Mouse (Mus musculus) kidney, postnatal 0 days (tissue): ENCODE results near the gene Tmem209. TPM values are rescaled to one million over a fixed set of nuclear protein-coding genes. Genes with fewer than 3 reads are reported as not detected.

Experiments
- ATAC-seq: fragments of 200-750 bp; cut with Nextera tagmentation; replicated peaks from 2 replicates; pipeline ENCODE4 v1.8.0; 2017; ENCODE audit warnings: low read depth, moderate number of reproducible peaks, moderate TSS enrichment, moderate library complexity; ENCODE audit not compliant: low FRiP score
- DNase-seq: peaks from one replicate; pipeline ENCODE4 v3.0.0-alpha.2; 2016; ENCODE audit warnings: low spot score
- H3K27ac ChIP-seq: fragments of 300-500 bp; sonication (generic); 2 replicates; pipeline ENCODE4 v1.5.1; 2014; ENCODE audit warnings: mild to moderate bottlenecking
- H3K27me3 ChIP-seq: fragments of 300-500 bp; sonication (generic); 2 replicates; pipeline ENCODE4 v1.6.1; 2014; ENCODE audit warnings: low read length, mixed read lengths; ENCODE audit not compliant: insufficient read depth
- H3K36me3 ChIP-seq: fragments of 300-500 bp; sonication (generic); 2 replicates; pipeline ENCODE4 v1.6.1; 2014; ENCODE audit warnings: low read length, mixed read lengths; ENCODE audit not compliant: insufficient read depth
- H3K4me1 ChIP-seq: fragments of 300-500 bp; sonication (generic); replicated peaks from 2 replicates; pipeline ENCODE4 v1.6.1; 2014; ENCODE audit warnings: antibody characterized with exemption, low read length, mixed read lengths; ENCODE audit not compliant: insufficient read depth
- H3K4me2 ChIP-seq: fragments of 300-500 bp; sonication (generic); 2 replicates; pipeline ENCODE4 v1.6.1; 2014; ENCODE audit warnings: mild to moderate bottlenecking, low read length, moderate library complexity, mixed read lengths
- H3K4me3 ChIP-seq: fragments of 300-500 bp; sonication (generic); replicated peaks from 2 replicates; pipeline ENCODE4 v1.5.1; 2014; ENCODE audit warnings: low read depth, low read length
- H3K9ac ChIP-seq: fragments of 300-500 bp; sonication (generic); 2 replicates; pipeline ENCODE4 v1.6.1; 2014; ENCODE audit warnings: low read depth, low read length
- H3K9me3 ChIP-seq: fragments of 300-500 bp; sonication (generic); replicated peaks from 2 replicates; pipeline ENCODE4 v1.6.1; 2016; ENCODE audit warnings: low read length, inconsistent platforms, mixed read lengths
- CTCF ChIP-seq: IDR thresholded peaks from 2 replicates; pipeline ENCODE4 v1.5.1; 2016; ENCODE audit warnings: antibody characterized with exemption, low read depth, mild to moderate bottlenecking, moderate library complexity
- WGBS: fragments of 180-500 bp; shearing (Covaris S2); extraction: QIAGEN DNeasy Blood & Tissue Kit; methylation state at CpG from one replicate; pipeline ENCODE4 v1.1.7; 2014; 5-methylcytosine and 5-hydroxymethylcytosine counted together
- polyA plus RNA-seq: library from polyadenylated mRNA; unstranded; fragments of >200 nt; fragmentation: Nextera tagmentation; extraction: Ambion mirVana; gene quantifications from 2 replicates; pipeline ENCODE4 v1.2.1, GENCODE M21; 2015

The Tmem209 gene
- polyA plus RNA-seq, 1 experiment from 2014 or later: 25.9 TPM

DNA sequence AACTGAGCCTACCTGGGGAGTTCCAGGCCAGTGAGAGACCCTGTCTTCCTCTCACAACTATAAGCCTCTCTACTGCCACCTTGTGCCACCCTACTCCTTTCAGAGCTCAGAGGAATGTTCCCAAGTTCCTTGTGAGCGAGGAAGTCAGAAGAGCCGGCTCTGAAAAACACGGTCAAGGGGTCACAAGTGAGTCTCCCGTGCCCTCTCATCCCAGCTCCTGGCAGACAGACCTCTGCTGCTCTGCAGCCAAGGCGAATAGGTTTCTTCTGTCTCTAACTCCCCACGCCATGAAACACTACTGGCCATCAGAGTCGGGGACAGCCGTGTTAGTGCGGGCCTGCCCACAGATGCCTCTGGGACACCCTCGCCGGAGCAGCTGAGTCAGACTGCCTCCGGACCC is 40.9 kb downstream of the Tmem209 start:
- Histone ChIP-seq H3K9ac (no peak overlapping the region), H3K4me3 (no peak overlapping the region), H3K27me3 (no peaks in the 10 kb centered on the region), H3K9me3 (no peaks in the 10 kb centered on the region), H3K27ac (peak overlapping the region; percentile 44; the same call in 1 of the 2 replicates), H3K4me2 (peak overlapping the region; percentile 32; the same call in 1 of the 2 replicates), H3K4me1 (0 out of 2 replicates have a peak, but pooled peaks cover 11% of the 10 kb centered on the region), H3K36me3 (no peaks in the 10 kb centered on the region)
- TF ChIP-seq CTCF: peak; percentile 75
- ATAC-seq (0 out of 2 replicates have a peak, but pooled peaks have one; percentile 26), DNase-seq (peak; percentile 85)
- WGBS: 48% methylated on average over 12 of the region's 12 CpGs

GRCm38 (mm10) chr6:30468058-30468457 is 41.5 kb downstream of the Tmem209 start:
- Histone ChIP-seq H3K27me3 (no peaks in the 10 kb centered on the region), H3K4me1 (0 out of 2 replicates have a peak, but pooled peaks cover 11% of the 10 kb centered on the region), H3K36me3 (no peaks in the 10 kb centered on the region), H3K9me3 (no peaks in the 10 kb centered on the region), H3K9ac (no peak overlapping the region), H3K27ac (no peak overlapping the region), H3K4me3 (no peak overlapping the region), H3K4me2 (no peak overlapping the region)
- 66% methylated on average over 1 of the region's 1 CpGs for WGBS
- ATAC-seq: no peak
- no peak for DNase-seq
- no peak for TF ChIP-seq CTCF

DNA sequence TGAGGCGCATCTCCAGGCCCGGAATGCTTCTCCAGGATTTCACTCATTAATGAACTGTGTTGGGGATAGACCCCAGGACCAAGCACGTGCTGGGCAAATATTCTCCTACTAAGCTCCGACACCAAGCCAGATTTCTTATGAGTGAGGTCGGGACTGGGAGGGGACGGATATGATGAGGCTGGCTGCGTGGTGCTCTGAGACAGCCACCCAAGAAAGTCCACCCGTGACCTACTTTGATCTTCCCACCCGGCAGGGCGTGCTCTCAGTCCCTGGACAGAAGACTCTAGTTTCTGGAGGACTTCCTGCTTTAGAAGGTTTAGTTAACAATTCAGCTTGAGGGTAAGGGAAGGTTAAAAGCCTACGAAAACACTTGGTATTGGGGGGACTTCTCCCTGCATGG is 44.0 kb downstream of the Tmem209 start:
- Histone ChIP-seq H3K9me3 (no peaks in the 10 kb centered on the region), H3K9ac (no peak overlapping the region), H3K27me3 (no peaks in the 10 kb centered on the region), H3K4me2 (no peak overlapping the region), H3K27ac (no peak overlapping the region), H3K4me3 (no peak overlapping the region), H3K36me3 (no peaks in the 10 kb centered on the region), H3K4me1 (peaks cover 28% of the 10 kb centered on the region; the same call in 1 of the 2 replicates)
- WGBS: 75% methylated on average over 11 of the region's 11 CpGs
- TF ChIP-seq CTCF: no peak
- DNase-seq: no peak
- no peak for ATAC-seq

GRCm38 (mm10) chr6:30462822-30463221 is 46.8 kb downstream of the Tmem209 start:
- peak overlapping the region; percentile 48; the same call in 1 of the 2 replicates for H3K27ac ChIP-seq
- 9% methylated on average over 7 of the region's 7 CpGs for WGBS
- no peak overlapping the region for H3K9ac ChIP-seq
- TF ChIP-seq CTCF: 0 out of 2 replicates have a peak, but pooled peaks have one; percentile 15
- DNase-seq: peak; percentile 60
- no peaks in the 10 kb centered on the region for H3K9me3 ChIP-seq
- ATAC-seq: no peak
- H3K27me3 ChIP-seq: no peaks in the 10 kb centered on the region
- H3K4me2 ChIP-seq: no peak overlapping the region
- no peaks in the 10 kb centered on the region for H3K36me3 ChIP-seq
- H3K4me3 ChIP-seq: no peak overlapping the region
- H3K4me1 ChIP-seq: peaks cover 24% of the 10 kb centered on the region; the same call in 1 of the 2 replicates

- H3K36me3 ChIP-seq: no peaks in the 10 kb centered on the region
- no peak for TF ChIP-seq CTCF
- H3K4me2 ChIP-seq: no peak overlapping the region
- no peaks in the 10 kb centered on the region for H3K9me3 ChIP-seq
- DNase-seq (no peak), ATAC-seq (no peak)
- peaks cover 24% of the 10 kb centered on the region; the same call in 1 of the 2 replicates for H3K4me1 ChIP-seq
- H3K27ac ChIP-seq: peak overlapping the region; percentile 84
- 89% methylated on average over 10 of the region's 13 CpGs for WGBS
- no peak overlapping the region for H3K9ac ChIP-seq
- no peak overlapping the region for H3K4me3 ChIP-seq
- no peaks in the 10 kb centered on the region for H3K27me3 ChIP-seq
These were observed 47.7 kb downstream of the Tmem209 start for GRCm38 (mm10) chr6:30461755-30462344.

GRCm38 (mm10) chr6:30460750-30461446 is 48.7 kb downstream of the Tmem209 start:
- ATAC-seq: peak; percentile 92
- H3K4me2 ChIP-seq: peak overlapping the region; percentile 61
- TF ChIP-seq CTCF: no peak
- WGBS: 10% methylated on average over 19 of the region's 19 CpGs
- peaks cover 24% of the 10 kb centered on the region; the same call in 1 of the 2 replicates for H3K4me1 ChIP-seq
- DNase-seq: peak; percentile 98
- peak overlapping the region; percentile 84 for H3K27ac ChIP-seq
- no peaks in the 10 kb centered on the region for H3K27me3 ChIP-seq
- H3K4me3 ChIP-seq: 0 out of 2 replicates have a peak overlapping the region, but pooled peaks have one; percentile 4
- no peaks in the 10 kb centered on the region for H3K9me3 ChIP-seq
- H3K9ac ChIP-seq: peak overlapping the region; percentile 42; the same call in 1 of the 2 replicates
- H3K36me3 ChIP-seq: no peaks in the 10 kb centered on the region
